Mouse (Mus musculus): Measurements from ENCODE around the gene Rfx8. TPM values are rescaled to one million over a fixed set of nuclear protein-coding genes. Genes with fewer than 3 reads are reported as not detected.

The Rfx8 gene
- polyA plus RNA-seq, 1 experiment from 2014 or later = 0.79 TPM

DNA sequence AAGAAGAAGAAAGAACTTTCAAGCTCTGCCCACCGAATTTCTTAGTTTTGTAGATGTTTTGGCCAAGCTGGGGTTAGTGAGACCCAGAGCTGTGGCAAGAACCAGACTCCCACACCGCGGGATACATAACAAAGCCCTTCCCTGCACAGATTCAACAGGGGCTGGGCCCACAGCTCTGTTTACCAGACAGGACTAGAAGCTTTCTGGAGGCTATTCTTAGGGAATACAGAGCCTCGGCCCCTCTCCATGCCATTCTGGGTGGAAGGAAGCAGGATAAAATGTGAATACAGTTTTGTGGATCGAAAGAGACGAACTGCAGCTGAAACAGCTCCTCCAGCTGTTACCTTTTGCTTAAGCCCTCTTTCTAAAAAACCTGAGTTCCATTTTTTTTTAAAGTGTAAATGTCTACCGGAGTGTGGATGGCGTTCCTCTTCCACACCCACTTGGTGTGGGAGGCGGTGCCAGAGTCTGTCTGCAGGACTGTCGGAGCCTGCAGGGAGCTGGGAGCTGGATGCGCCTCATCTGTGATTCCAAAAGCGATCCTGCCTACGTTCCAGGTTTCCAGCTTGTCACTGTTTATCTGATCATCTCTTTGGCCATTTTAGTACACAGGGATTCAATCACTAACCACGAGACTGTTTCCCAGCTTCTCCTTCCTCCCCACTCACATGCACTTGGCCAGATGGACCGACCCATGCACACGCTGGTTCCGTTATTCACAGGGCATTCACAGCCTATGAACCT, 70.9 kb downstream of the Rfx8 start:
- peak overlapping the region; percentile 64 for H3K4me3 ChIP-seq
- peaks cover 58% of the 10 kb centered on the region for H3K27me3 ChIP-seq (ENCODE audit: low read depth, poor library complexity, severe bottlenecking)
- H3K9me3 ChIP-seq (replicated peaks) = no peaks in the 10 kb centered on the region
- no peaks in the 10 kb centered on the region for H3K36me3 ChIP-seq
- peaks cover 14% of the 10 kb centered on the region for H3K4me1 ChIP-seq
- 0 out of 2 replicates have a peak overlapping the region, but pooled peaks have one; percentile 36 for H3K27ac ChIP-seq
- DNase-seq (ENCODE audit: low spot score) = peak; percentile 38
- 27% methylated on average over 17 of the region's 17 CpGs for WGBS

DNA sequence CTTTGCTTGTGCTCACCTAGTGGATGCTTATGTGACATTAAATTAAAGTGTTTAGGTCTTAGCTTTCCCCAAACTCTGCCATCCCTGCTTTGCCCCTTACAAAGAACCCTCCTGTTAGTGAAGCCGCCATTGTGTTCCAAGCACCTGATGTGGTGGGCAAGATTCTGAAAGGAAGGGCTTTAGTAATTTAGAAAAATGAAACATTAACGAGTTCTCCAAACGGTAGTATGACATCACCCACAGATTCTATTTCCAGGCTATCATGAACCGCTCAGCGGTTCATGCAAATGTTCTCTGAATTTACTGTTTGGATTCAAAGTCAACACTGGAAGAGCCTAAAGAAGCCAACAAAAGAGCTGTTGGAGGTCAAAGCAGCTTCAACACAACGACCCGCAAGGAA, 72.2 kb downstream of the Rfx8 start:
- Histone ChIP-seq H3K4me3 (no peak overlapping the region), H3K36me3 (no peaks in the 10 kb centered on the region), H3K4me1 (peaks cover 14% of the 10 kb centered on the region), H3K9me3 (replicated peaks) (no peaks in the 10 kb centered on the region), H3K27ac (no peak overlapping the region), H3K27me3 (ENCODE audit: low read depth, poor library complexity, severe bottlenecking) (peaks cover 58% of the 10 kb centered on the region)
- 91% methylated on average over 7 of the region's 7 CpGs for WGBS
- no peak for DNase-seq (ENCODE audit: low spot score)

DNA sequence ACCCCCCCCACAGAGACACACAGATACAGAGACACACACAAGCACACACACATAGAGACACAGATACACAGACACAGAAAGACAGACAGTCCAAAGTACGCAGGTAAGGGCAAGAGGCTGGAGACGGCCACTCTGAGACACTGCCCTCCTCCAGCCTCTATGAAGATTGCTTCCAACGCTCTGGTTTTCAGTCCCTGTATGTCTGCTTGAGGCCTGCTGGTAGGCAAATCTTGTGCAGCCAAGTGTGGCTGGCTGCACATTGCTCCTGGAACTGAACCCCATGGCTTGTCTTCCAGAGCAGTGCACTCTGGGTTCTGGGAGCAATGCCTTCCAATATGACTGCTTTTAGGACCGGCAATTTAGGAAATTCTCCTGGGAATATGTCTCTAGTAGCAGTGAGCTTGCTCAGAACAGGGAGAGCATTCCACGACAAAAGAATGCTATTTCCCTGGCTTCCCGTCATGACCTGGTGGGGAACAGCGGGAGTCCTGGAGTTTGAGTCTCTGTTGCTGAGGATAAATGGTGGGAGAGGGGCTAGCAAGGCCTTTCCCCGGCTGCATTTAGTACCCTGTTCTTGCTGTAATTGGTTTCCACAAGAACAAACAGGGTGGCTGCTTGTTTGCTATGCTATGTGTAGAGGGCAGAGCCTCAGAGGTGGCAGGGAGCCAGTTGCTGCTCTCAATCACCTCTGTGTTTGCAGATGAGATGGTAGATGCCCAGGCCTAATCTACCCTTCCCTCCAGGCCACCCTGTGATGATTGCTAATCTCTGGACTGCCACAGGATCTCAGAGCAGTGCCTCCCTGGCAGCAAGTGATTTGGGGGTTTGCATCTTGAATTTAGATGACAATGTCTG, 74.7 kb downstream of the Rfx8 start:
- no peaks in the 10 kb centered on the region for H3K9me3 ChIP-seq (replicated peaks)
- H3K36me3 ChIP-seq = no peaks in the 10 kb centered on the region
- no peak for DNase-seq (ENCODE audit: low spot score)
- peaks cover 13% of the 10 kb centered on the region for H3K4me1 ChIP-seq
- WGBS = 58% methylated on average over 8 of the region's 8 CpGs
- no peak overlapping the region for H3K27ac ChIP-seq
- H3K4me3 ChIP-seq = no peak overlapping the region
- peaks cover 36% of the 10 kb centered on the region for H3K27me3 ChIP-seq (ENCODE audit: low read depth, poor library complexity, severe bottlenecking)

DNA sequence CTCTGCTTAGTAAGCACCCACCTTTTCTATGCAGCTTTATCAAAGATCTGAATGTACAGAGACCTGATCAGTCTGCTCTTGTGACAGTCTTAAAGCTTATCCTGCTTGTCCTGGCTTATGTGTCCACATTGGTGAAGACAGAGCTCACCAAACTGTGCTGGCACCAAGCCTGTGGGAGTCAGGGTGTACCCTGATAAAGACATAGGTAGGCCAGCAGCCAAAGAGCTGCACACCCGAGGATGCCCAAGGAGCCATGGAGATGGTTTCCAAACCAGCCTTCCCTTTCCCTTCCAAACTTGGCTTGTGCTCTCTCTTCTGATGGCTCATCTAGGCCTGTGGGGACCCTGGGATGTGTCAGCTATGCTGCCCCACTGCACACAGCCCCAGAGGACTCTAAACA, 76.5 kb downstream of the Rfx8 start:
- Histone ChIP-seq H3K4me1 (peaks cover 5% of the 10 kb centered on the region; the same call in 1 of the 2 replicates), H3K27ac (no peak overlapping the region), H3K9me3 (replicated peaks) (no peaks in the 10 kb centered on the region), H3K27me3 (ENCODE audit: low read depth, poor library complexity, severe bottlenecking) (peaks cover 18% of the 10 kb centered on the region), H3K36me3 (no peaks in the 10 kb centered on the region), H3K4me3 (no peak overlapping the region)
- WGBS = 82% methylated on average over 1 of the region's 1 CpGs
- DNase-seq (ENCODE audit: low spot score) = no peak

DNA sequence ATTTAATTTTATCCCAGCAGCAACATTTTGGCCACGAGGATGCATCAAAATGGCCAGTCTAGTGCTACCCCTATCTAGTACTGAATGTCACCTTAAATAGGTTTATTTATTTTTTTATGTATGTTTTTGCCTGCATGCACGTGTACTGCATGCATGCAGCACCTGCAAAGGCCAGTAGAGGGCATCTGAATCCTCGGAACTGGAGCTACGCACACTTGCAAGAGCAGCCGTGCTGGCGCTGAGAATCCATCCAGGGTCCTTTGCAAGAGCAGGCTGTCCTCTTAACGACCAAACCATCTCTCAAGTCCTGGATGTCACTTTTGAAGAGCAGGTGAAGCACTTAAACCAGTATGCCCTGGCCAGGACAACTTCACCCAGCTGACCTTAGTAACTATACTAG, 79.1 kb downstream of the Rfx8 start:
- DNase-seq (ENCODE audit: low spot score) = no peak
- Histone ChIP-seq H3K36me3 (no peaks in the 10 kb centered on the region), H3K4me3 (no peak overlapping the region), H3K27ac (no peak overlapping the region), H3K9me3 (replicated peaks) (no peaks in the 10 kb centered on the region), H3K4me1 (peaks cover 10% of the 10 kb centered on the region), H3K27me3 (ENCODE audit: low read depth, poor library complexity, severe bottlenecking) (no peaks in the 10 kb centered on the region)
- 88% methylated on average over 7 of the region's 7 CpGs for WGBS

DNA sequence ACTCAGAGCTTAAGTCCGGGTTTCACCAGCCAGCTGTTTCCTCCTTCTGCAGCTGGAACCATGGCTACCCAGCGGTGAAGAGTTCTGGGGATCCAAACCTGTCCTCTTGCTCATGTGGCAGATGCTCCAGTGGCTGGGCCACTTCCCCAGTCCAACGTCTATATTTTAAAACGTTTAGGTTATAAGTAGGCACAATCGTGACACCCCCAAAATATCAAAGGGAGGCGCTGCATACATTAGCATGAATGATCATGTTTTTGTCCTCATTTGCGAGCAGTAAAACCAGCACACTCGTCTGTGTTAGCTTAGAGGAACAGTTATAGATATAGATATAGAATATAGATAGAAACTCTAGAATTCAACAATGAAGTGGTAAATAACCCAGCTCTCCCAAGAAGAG, 83.7 kb downstream of the Rfx8 start:
- no peaks in the 10 kb centered on the region for H3K27me3 ChIP-seq (ENCODE audit: low read depth, poor library complexity, severe bottlenecking)
- no peaks in the 10 kb centered on the region for H3K36me3 ChIP-seq
- DNase-seq (ENCODE audit: low spot score) = no peak
- H3K9me3 ChIP-seq (replicated peaks) = no peaks in the 10 kb centered on the region
- peaks cover 16% of the 10 kb centered on the region for H3K4me1 ChIP-seq
- no peak overlapping the region for H3K27ac ChIP-seq
- H3K4me3 ChIP-seq = no peak overlapping the region
- 69% methylated on average over 8 of the region's 8 CpGs for WGBS

DNA sequence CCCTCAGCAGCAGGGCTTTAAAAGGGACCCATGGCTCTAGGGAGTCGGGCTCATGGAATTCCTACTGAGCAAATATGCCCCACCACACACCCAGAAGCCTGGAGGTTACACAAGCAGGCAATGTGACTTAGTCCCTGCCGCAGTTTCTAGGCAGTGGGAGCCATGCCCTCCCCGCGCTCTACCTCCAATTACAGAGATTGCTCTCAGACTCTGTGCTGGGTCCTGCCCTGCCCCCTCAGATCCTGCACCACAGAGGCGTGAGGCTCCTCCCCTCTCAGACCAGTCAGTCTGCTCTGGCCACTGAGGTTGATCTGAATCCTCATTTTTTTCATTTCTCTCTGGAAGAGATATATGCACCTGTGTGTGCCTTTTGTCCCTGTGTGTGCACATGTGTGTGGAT, 84.1 kb downstream of the Rfx8 start:
- peak; percentile 43 for DNase-seq (ENCODE audit: low spot score)
- H3K4me1 ChIP-seq = peaks cover 16% of the 10 kb centered on the region
- H3K4me3 ChIP-seq = no peak overlapping the region
- WGBS = 2% methylated on average over 5 of the region's 5 CpGs
- no peaks in the 10 kb centered on the region for H3K27me3 ChIP-seq (ENCODE audit: low read depth, poor library complexity, severe bottlenecking)
- H3K9me3 ChIP-seq (replicated peaks) = no peaks in the 10 kb centered on the region
- no peak overlapping the region for H3K27ac ChIP-seq
- no peaks in the 10 kb centered on the region for H3K36me3 ChIP-seq

DNA sequence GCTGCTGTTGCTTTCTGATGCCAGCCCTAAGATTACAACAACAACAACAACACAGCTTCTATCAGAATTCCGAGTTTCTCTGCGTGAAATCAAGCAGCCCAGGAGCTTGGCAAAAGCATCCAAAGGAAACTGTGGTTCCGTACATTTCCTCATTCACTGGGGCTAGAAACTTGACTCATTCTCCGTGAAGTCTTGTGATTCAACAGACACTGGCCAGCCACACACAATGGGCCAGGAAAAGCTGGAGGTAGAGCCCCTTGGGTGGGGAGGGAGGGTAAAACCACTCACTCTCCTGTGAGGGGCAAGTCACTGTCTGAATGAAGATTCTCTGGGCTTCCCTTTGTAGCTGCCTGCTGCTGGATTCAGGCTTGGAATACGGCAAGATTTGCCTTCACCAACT, 84.6 kb downstream of the Rfx8 start:
- no peak for DNase-seq (ENCODE audit: low spot score)
- no peaks in the 10 kb centered on the region for H3K27me3 ChIP-seq (ENCODE audit: low read depth, poor library complexity, severe bottlenecking)
- H3K4me3 ChIP-seq = no peak overlapping the region
- H3K36me3 ChIP-seq = no peaks in the 10 kb centered on the region
- peaks cover 16% of the 10 kb centered on the region for H3K4me1 ChIP-seq
- 44% methylated on average over 5 of the region's 5 CpGs for WGBS
- no peak overlapping the region for H3K27ac ChIP-seq
- H3K9me3 ChIP-seq (replicated peaks) = no peaks in the 10 kb centered on the region

DNA sequence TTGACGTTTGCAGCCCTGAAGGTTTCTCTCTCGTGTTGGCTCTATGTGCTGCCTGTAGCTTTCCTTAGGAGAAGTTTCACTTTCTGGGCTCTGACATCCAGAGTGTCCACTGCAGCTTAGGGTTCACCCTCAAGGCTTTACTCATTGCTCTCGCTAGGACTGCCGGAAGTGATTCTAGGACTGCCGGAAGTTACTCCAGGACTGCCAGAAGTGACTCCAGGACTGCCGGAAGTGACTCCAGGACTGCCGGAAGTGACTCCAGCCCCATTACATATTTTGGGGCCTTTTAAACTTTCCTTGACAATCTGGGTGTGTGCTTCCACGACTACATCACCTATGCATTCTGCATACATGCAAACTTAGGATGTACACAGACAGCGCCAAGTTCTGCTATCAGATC, 92.2 kb downstream of the Rfx8 start:
- DNase-seq (ENCODE audit: low spot score) = no peak
- no peaks in the 10 kb centered on the region for H3K27me3 ChIP-seq (ENCODE audit: low read depth, poor library complexity, severe bottlenecking)
- WGBS = 88% methylated on average over 9 of the region's 9 CpGs
- no peaks in the 10 kb centered on the region for H3K36me3 ChIP-seq
- no peak overlapping the region for H3K4me3 ChIP-seq
- no peak overlapping the region for H3K27ac ChIP-seq
- H3K9me3 ChIP-seq (replicated peaks) = no peaks in the 10 kb centered on the region
- no peaks in the 10 kb centered on the region for H3K4me1 ChIP-seq

DNA sequence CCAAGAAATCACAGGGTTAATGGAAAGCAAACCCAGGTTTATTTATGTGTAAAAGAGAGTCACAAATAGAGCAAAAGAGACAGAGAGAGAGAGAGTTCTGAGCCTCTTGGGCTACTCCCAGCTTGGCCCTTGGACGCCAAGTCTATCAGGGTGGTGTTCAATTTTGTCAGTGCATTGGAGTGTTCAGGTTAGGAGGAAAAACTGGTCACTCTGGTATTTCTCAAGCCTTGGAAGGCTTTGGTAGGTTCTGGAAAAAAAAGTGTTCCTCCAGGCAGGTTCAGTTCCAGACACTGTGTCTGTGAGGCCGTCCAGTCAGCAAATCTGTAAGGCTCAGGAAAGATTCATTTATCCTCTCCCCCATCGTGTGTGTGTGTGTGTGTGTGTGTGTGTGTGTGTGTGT, 95.3 kb downstream of the Rfx8 start:
- Histone ChIP-seq H3K27me3 (ENCODE audit: low read depth, poor library complexity, severe bottlenecking) (no peaks in the 10 kb centered on the region), H3K4me3 (no peak overlapping the region), H3K9me3 (replicated peaks) (no peaks in the 10 kb centered on the region), H3K4me1 (no peaks in the 10 kb centered on the region), H3K36me3 (no peaks in the 10 kb centered on the region), H3K27ac (no peak overlapping the region)
- DNase-seq (ENCODE audit: low spot score) = no peak
- WGBS = 64% methylated on average over 3 of the region's 3 CpGs

DNA sequence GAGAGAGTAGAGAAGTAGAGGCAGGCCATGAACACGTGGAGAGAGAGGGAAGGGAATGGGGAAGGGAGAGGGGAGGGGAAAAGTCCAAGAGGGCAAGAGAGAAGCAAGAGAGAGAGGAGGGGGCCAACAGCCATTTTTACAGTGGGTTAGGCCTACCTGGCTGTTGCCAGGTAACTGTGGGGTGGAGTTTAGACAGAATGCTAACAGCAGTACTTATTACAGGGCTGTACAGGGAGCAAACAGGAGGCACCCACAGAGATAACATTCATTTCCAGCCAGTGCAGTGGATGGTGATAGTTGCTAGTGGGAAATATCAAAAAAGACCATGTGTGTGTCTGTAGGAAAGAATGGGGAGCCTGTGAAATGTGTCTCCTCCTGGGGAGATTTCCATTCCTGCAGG, 97.1 kb downstream of the Rfx8 start:
- Histone ChIP-seq H3K9me3 (replicated peaks) (no peaks in the 10 kb centered on the region), H3K27ac (no peak overlapping the region), H3K4me3 (no peak overlapping the region), H3K27me3 (ENCODE audit: low read depth, poor library complexity, severe bottlenecking) (no peaks in the 10 kb centered on the region), H3K36me3 (no peaks in the 10 kb centered on the region), H3K4me1 (no peaks in the 10 kb centered on the region)
- DNase-seq (ENCODE audit: low spot score) = no peak
- WGBS = 44% methylated on average over 1 of the region's 1 CpGs

DNA sequence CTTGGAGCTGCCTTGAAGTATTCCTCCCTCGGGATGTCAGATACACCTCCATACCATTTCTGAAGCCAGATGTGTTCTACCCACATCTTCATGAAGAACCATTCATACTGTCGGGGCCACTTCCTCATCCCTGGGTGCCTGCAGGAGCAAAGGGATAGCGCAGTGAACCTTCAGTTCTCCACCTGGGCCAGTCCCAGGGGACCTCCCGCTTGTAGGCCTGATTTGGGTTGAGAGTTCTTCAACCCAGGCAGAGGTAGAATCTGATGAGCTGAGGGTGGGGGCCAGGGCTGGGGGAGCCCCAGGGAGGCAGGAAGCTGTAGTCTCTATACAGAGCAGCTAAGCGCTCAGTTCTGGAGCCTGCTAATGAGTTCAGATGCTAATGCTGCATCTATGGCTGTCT, 97.7 kb downstream of the Rfx8 start:
- no peak overlapping the region for H3K27ac ChIP-seq
- H3K4me3 ChIP-seq = no peak overlapping the region
- H3K4me1 ChIP-seq = no peaks in the 10 kb centered on the region
- H3K27me3 ChIP-seq (ENCODE audit: low read depth, poor library complexity, severe bottlenecking) = no peaks in the 10 kb centered on the region
- DNase-seq (ENCODE audit: low spot score) = no peak
- 94% methylated on average over 5 of the region's 5 CpGs for WGBS
- H3K9me3 ChIP-seq (replicated peaks) = no peaks in the 10 kb centered on the region
- no peaks in the 10 kb centered on the region for H3K36me3 ChIP-seq

DNA sequence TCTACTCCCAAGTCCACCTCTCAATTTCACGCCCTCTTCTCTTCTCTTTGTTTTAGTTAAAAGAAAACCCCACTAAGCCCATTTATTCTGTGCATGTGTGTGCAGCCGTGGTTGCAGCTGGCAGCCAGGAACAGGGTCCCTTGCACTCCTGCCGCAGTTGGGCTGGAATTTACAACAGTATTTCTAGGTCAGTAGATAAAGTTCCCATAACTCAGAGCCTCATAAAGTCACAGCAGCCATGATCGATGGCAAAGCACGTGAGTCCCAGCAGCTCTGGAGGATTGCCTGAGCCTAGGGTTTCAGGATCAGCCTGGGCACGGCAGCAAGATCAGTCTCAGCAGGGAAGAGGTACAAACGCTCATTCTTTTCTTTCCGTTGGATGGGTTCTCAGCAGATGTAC, 102.3 kb downstream of the Rfx8 start:
- Histone ChIP-seq H3K27me3 (ENCODE audit: low read depth, poor library complexity, severe bottlenecking) (no peaks in the 10 kb centered on the region), H3K9me3 (replicated peaks) (no peaks in the 10 kb centered on the region), H3K27ac (no peak overlapping the region), H3K36me3 (no peaks in the 10 kb centered on the region), H3K4me1 (peaks cover 14% of the 10 kb centered on the region), H3K4me3 (no peak overlapping the region)
- DNase-seq (ENCODE audit: low spot score) = no peak
- WGBS = 42% methylated on average over 8 of the region's 8 CpGs
